Mouse (Mus musculus): ENCODE measurements around the gene Ina.

DNA sequence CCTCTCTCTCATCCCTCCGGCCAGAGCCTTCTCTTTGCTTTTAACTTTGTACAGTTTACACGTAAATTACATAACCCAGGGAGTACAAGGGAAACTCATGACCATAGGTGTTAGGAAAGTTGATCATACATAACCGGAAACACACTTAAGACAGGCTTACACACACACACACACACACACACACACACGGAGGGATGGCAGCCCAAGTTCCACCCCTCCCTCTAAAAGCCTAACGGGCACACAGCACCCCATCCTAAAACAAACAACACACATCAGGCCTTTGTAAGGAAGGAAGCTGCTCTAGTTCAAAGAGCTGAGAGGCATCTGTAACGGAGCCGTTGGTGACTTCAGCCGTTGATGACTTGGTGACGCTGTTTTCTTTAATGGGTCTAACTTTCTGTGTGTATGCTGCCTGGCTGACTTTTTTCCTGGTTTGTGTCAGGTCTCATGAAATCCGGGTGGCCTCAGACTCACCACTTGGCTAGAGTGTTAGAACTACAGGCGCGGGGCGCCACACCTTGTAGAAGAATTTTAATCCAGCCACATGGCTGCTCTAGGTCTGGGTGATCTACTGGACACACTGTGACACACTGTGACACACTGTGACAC is 44.3 kb upstream of the Ina start:
- TF ChIP-seq CTCF (IDR thresholded peaks at IDR 0.05; ENCODE audit: borderline replicate concordance, control insufficient read depth, extremely low read depth, insufficient read depth, low read length, poor library complexity) (no peak), POLR2A (IDR thresholded peaks at IDR 0.05; ENCODE audit: control insufficient read depth, extremely low read depth, insufficient read depth, low read length, poor library complexity) (no peak)
